Mouse (Mus musculus) kidney, embryonic 15.5 days (tissue): ENCODE data around the gene Tmem30c. TPM values are rescaled to one million over a fixed set of nuclear protein-coding genes. Genes with fewer than 3 reads are reported as not detected.

Experiments used
- ATAC-seq: fragments of 200-750 bp; cut with Nextera tagmentation; replicated peaks from 2 replicates; pipeline ENCODE4 v1.8.0; 2017; ENCODE audit warnings: moderate TSS enrichment; ENCODE audit not compliant: low FRiP score
- H3K27ac ChIP-seq: fragments of 300-500 bp; sonication (generic); 2 replicates; pipeline ENCODE4 v1.5.1; 2015; ENCODE audit warnings: mild to moderate bottlenecking, inconsistent platforms
- H3K27me3 ChIP-seq: fragments of 300-500 bp; sonication (generic); 2 replicates; pipeline ENCODE4 v1.6.1; 2015; ENCODE audit warnings: inconsistent platforms
- H3K36me3 ChIP-seq: fragments of 300-500 bp; sonication (generic); 2 replicates; pipeline ENCODE4 v1.6.1; 2015; ENCODE audit warnings: inconsistent platforms
- H3K4me1 ChIP-seq: fragments of 300-500 bp; sonication (generic); 2 replicates; pipeline ENCODE4 v1.6.1; 2015; ENCODE audit warnings: inconsistent platforms
- H3K4me2 ChIP-seq: fragments of 300-500 bp; sonication (generic); 2 replicates; pipeline ENCODE4 v1.6.1; 2015; ENCODE audit warnings: moderate library complexity, mild to moderate bottlenecking, inconsistent platforms
- H3K4me3 ChIP-seq: fragments of 300-500 bp; sonication (generic); replicated peaks from 2 replicates; pipeline ENCODE4 v1.5.1; 2015; ENCODE audit warnings: mild to moderate bottlenecking, inconsistent platforms
- H3K9ac ChIP-seq: fragments of 300-500 bp; sonication (generic); 2 replicates; pipeline ENCODE4 v1.6.1; 2015; ENCODE audit warnings: mild to moderate bottlenecking, inconsistent platforms
- H3K9me3 ChIP-seq: fragments of 300-500 bp; sonication (generic); replicated peaks from 2 replicates; pipeline ENCODE4 v1.6.1; 2016; ENCODE audit warnings: inconsistent platforms
- WGBS: fragments of 180-500 bp; shearing (Covaris S2); methylation state at CpG from one replicate; pipeline ENCODE4 v1.1.7; 2015; ENCODE audit warnings: mixed read lengths; 5-methylcytosine and 5-hydroxymethylcytosine counted together
- polyA plus RNA-seq: library from polyadenylated mRNA; unstranded; fragments of >200 nt; fragmentation: Nextera tagmentation; extraction: Ambion mirVana; gene quantifications from 2 replicates; pipeline ENCODE4 v1.2.1, GENCODE M21; 2015

Gene Tmem30c
- polyA plus RNA-seq, 1 experiment from 2014 or later: 0.10 TPM

GRCm38 (mm10) chr16:57317127-57317526 lies 24.5 kb upstream of the Tmem30c start:
- Histone ChIP-seq H3K9me3 (0 out of 2 replicates have a peak, but pooled peaks cover 4% of the 10 kb centered on the region), H3K36me3 (no peaks in the 10 kb centered on the region), H3K9ac (no peak overlapping the region), H3K4me2 (no peak overlapping the region), H3K4me1 (peaks cover 19% of the 10 kb centered on the region), H3K27ac (peak overlapping the region; percentile 77; the same call in 1 of the 2 replicates), H3K27me3 (no peaks in the 10 kb centered on the region), H3K4me3 (no peak overlapping the region)
- WGBS: 71% methylated on average over 4 of the region's 4 CpGs
- ATAC-seq: no peak

- Histone ChIP-seq H3K27ac (no peak overlapping the region), H3K36me3 (no peaks in the 10 kb centered on the region), H3K4me3 (no peak overlapping the region), H3K9me3 (no peaks in the 10 kb centered on the region), H3K4me1 (peaks cover 19% of the 10 kb centered on the region), H3K27me3 (no peaks in the 10 kb centered on the region), H3K4me2 (no peak overlapping the region), H3K9ac (no peak overlapping the region)
- 87% methylated on average over 9 of the region's 9 CpGs for WGBS
- no peak for ATAC-seq
Observed at GRCm38 (mm10) chr16:57315026-57315425, 22.4 kb upstream of the Tmem30c start.

- H3K9me3 ChIP-seq: no peaks in the 10 kb centered on the region
- no peak overlapping the region for H3K4me2 ChIP-seq
- H3K36me3 ChIP-seq: no peaks in the 10 kb centered on the region
- no peak overlapping the region for H3K9ac ChIP-seq
- H3K4me1 ChIP-seq: peaks cover 16% of the 10 kb centered on the region
- no peak overlapping the region for H3K4me3 ChIP-seq
- ATAC-seq: no peak
- 84% methylated on average over 3 of the region's 3 CpGs for WGBS
- H3K27ac ChIP-seq: no peak overlapping the region
- H3K27me3 ChIP-seq: no peaks in the 10 kb centered on the region
Observed at GRCm38 (mm10) chr16:57314236-57314635, 21.6 kb upstream of the Tmem30c start.

- 0 out of 2 replicates have a peak, but pooled peaks have one; percentile 58 for ATAC-seq
Observed at GRCm38 (mm10) chr16:57313487-57313886, 20.8 kb upstream of the Tmem30c start.

GRCm38 (mm10) chr16:57312130-57312529 lies 19.5 kb upstream of the Tmem30c start:
- WGBS: 87% methylated on average over 2 of the region's 2 CpGs
- Histone ChIP-seq H3K27ac (no peak overlapping the region), H3K9ac (no peak overlapping the region), H3K4me2 (no peak overlapping the region), H3K27me3 (no peaks in the 10 kb centered on the region), H3K36me3 (no peaks in the 10 kb centered on the region), H3K4me1 (peaks cover 3% of the 10 kb centered on the region; the same call in 1 of the 2 replicates), H3K9me3 (no peaks in the 10 kb centered on the region), H3K4me3 (no peak overlapping the region)
- no peak for ATAC-seq

More at GRCm38 (mm10) chr16:57313487-57313886, 20.8 kb upstream of the Tmem30c start:
- Histone ChIP-seq H3K36me3 (no peaks in the 10 kb centered on the region), H3K9ac (no peak overlapping the region), H3K27ac (no peak overlapping the region), H3K4me3 (no peak overlapping the region), H3K4me1 (peaks cover 16% of the 10 kb centered on the region), H3K27me3 (no peaks in the 10 kb centered on the region), H3K9me3 (no peaks in the 10 kb centered on the region), H3K4me2 (no peak overlapping the region)
- WGBS: 82% methylated on average over 3 of the region's 3 CpGs

GRCm38 (mm10) chr16:57305463-57305862 lies 12.8 kb upstream of the Tmem30c start:
- 82% methylated on average over 6 of the region's 6 CpGs for WGBS
- no peaks in the 10 kb centered on the region for H3K36me3 ChIP-seq
- no peak for ATAC-seq

GRCm38 (mm10) chr16:57303716-57304115 lies 11.1 kb upstream of the Tmem30c start:
- Histone ChIP-seq H3K9ac (no peak overlapping the region), H3K36me3 (no peaks in the 10 kb centered on the region), H3K4me1 (no peaks in the 10 kb centered on the region), H3K9me3 (no peaks in the 10 kb centered on the region), H3K4me3 (no peak overlapping the region), H3K27me3 (no peaks in the 10 kb centered on the region), H3K27ac (no peak overlapping the region), H3K4me2 (no peak overlapping the region)
- 74% methylated on average over 19 of the region's 19 CpGs for WGBS
- no peak for ATAC-seq

More at GRCm38 (mm10) chr16:57305463-57305862, 12.8 kb upstream of the Tmem30c start:
- no peak overlapping the region for H3K4me2 ChIP-seq
- H3K27ac ChIP-seq: no peak overlapping the region
- no peaks in the 10 kb centered on the region for H3K4me1 ChIP-seq
- no peak overlapping the region for H3K9ac ChIP-seq
- no peaks in the 10 kb centered on the region for H3K27me3 ChIP-seq
- no peak overlapping the region for H3K4me3 ChIP-seq
- H3K9me3 ChIP-seq: no peaks in the 10 kb centered on the region

GRCm38 (mm10) chr16:57302792-57303698 lies 10.4 kb upstream of the Tmem30c start:
- 84% methylated on average over 25 of the region's 25 CpGs for WGBS
- no peaks in the 10 kb centered on the region for H3K4me1 ChIP-seq
- H3K27me3 ChIP-seq: no peaks in the 10 kb centered on the region
- no peak for ATAC-seq
- no peaks in the 10 kb centered on the region for H3K9me3 ChIP-seq
- H3K4me2 ChIP-seq: no peak overlapping the region
- H3K36me3 ChIP-seq: no peaks in the 10 kb centered on the region
- no peak overlapping the region for H3K27ac ChIP-seq
- no peak overlapping the region for H3K9ac ChIP-seq
- H3K4me3 ChIP-seq: no peak overlapping the region

GRCm38 (mm10) chr16:57301512-57302115 lies 8.9 kb upstream of the Tmem30c start:
- Histone ChIP-seq H3K4me2 (no peak overlapping the region), H3K9ac (no peak overlapping the region), H3K27me3 (no peaks in the 10 kb centered on the region), H3K27ac (no peak overlapping the region), H3K36me3 (no peaks in the 10 kb centered on the region), H3K4me1 (no peaks in the 10 kb centered on the region), H3K4me3 (no peak overlapping the region), H3K9me3 (no peaks in the 10 kb centered on the region)
- no peak for ATAC-seq
- 82% methylated on average over 9 of the region's 9 CpGs for WGBS

- Histone ChIP-seq H3K4me3 (no peak overlapping the region), H3K27ac (no peak overlapping the region), H3K36me3 (no peaks in the 10 kb centered on the region), H3K9ac (no peak overlapping the region), H3K9me3 (no peaks in the 10 kb centered on the region), H3K4me1 (no peaks in the 10 kb centered on the region), H3K27me3 (no peaks in the 10 kb centered on the region), H3K4me2 (no peak overlapping the region)
- no peak for ATAC-seq
- WGBS: 79% methylated on average over 10 of the region's 10 CpGs
Observed at GRCm38 (mm10) chr16:57295216-57295934, 2.7 kb upstream of the Tmem30c start.

GRCm38 (mm10) chr16:57292296-57292695 lies 369 bp downstream of the Tmem30c start:
- Histone ChIP-seq H3K4me1 (no peaks in the 10 kb centered on the region), H3K27ac (no peak overlapping the region)

GRCm38 (mm10) chr16:57291696-57292095 lies 969 bp downstream of the Tmem30c start:
- 93% methylated on average over 5 of the region's 5 CpGs for WGBS
- no peak overlapping the region for H3K4me2 ChIP-seq
- H3K4me1 ChIP-seq: no peaks in the 10 kb centered on the region
- H3K36me3 ChIP-seq: no peaks in the 10 kb centered on the region
- H3K9ac ChIP-seq: no peak overlapping the region
- ATAC-seq: no peak
- H3K4me3 ChIP-seq: no peak overlapping the region
- H3K9me3 ChIP-seq: no peaks in the 10 kb centered on the region
- no peaks in the 10 kb centered on the region for H3K27me3 ChIP-seq
- no peak overlapping the region for H3K27ac ChIP-seq

More at GRCm38 (mm10) chr16:57292296-57292695, 369 bp downstream of the Tmem30c start:
- 69% methylated on average over 4 of the region's 4 CpGs for WGBS
- ATAC-seq: no peak
- H3K27me3 ChIP-seq: no peaks in the 10 kb centered on the region
- H3K9ac ChIP-seq: no peak overlapping the region
- H3K4me2 ChIP-seq: no peak overlapping the region
- no peak overlapping the region for H3K4me3 ChIP-seq
- H3K9me3 ChIP-seq: no peaks in the 10 kb centered on the region
- H3K36me3 ChIP-seq: no peaks in the 10 kb centered on the region
